Comparison of ENCODE assay signal across 17 mouse cellular contexts in genomic region chr12:70277071-70277939, GRCm38 (mm10). TPM values are rescaled to one million over a fixed set of nuclear protein-coding genes. Genes with fewer than 3 reads are reported as not detected.
A peak's percentile ranks its signal among the peaks of the same experiment; 100 is the strongest.
DNase-seq lines count a peak whose midpoint lies in the region; ATAC-seq and TF ChIP-seq lines count a peak whose summit lies in the region.
"Had no signal": no experiment of that assay in that cellular context is flagged by ENCODE, and none has a peak within 500 bp of the region (broad histone marks: within the 10 kb centered on the region; RNA-seq: fewer than 3 reads in every experiment).

No protein-coding gene starts in this region.

- H3K27me3 ChIP-seq in megakaryocyte, embryonic 14.5 days (replicated peaks): peaks cover 24% of the 10 kb centered on the region
- no peaks in the 10 kb centered on the region for H3K27me3 ChIP-seq in forebrain, postnatal 0 days (ENCODE audit: insufficient read depth, low read length)
- H3K27me3 ChIP-seq: embryonic facial prominence, embryonic 13.5 days; heart, embryonic 13.5 days; hindbrain, embryonic 12.5 days had no signal

- H3K4me1 ChIP-seq in megakaryocyte, embryonic 14.5 days: no peaks in the 10 kb centered on the region
- H3K4me1 ChIP-seq in forebrain, postnatal 0 days (ENCODE audit: insufficient read depth): peaks cover 5% of the 10 kb centered on the region; the same call in 1 of the 2 replicates
- H3K4me1 ChIP-seq: embryonic facial prominence, embryonic 13.5 days had no signal

- no peak overlapping the region for H3K4me2 ChIP-seq in forebrain, postnatal 0 days (ENCODE audit: low read depth)
- H3K4me2 ChIP-seq: embryonic facial prominence, embryonic 13.5 days; heart, embryonic 13.5 days; hindbrain, embryonic 12.5 days had no signal

- no peak for ATAC-seq in megakaryocyte, adult 5-6 weeks (ENCODE audit: poor library complexity, severe bottlenecking)
- peak; percentile 60 for ATAC-seq in forebrain, postnatal 0 days
- ATAC-seq: activated CD4-positive, CD25-positive, alpha-beta regulatory T cell, adult 4 months had no signal

- WGBS in forebrain, postnatal 0 days: 52% methylated on average over 12 of the region's 12 CpGs

- no peak for TF ChIP-seq POLR2A in brain, embryonic 14.5 days (IDR thresholded peaks at IDR 0.05; ENCODE audit: borderline replicate concordance, extremely low read depth, insufficient read depth, insufficient read length, poor library complexity, severe bottlenecking)

- TF ChIP-seq CTCF in brain, embryonic 14.5 days (IDR thresholded peaks at IDR 0.05; ENCODE audit: borderline replicate concordance, extremely low read depth, insufficient read depth, insufficient read length): no peak
- TF ChIP-seq CTCF in forebrain, postnatal 0 days (IDR thresholded peaks at IDR 0.05; ENCODE audit: low read depth): no peak

- H3K27ac ChIP-seq in forebrain, postnatal 0 days (ENCODE audit: low read depth, low read length): peak overlapping the region; percentile 45; the same call in 1 of the 2 replicates
- H3K27ac ChIP-seq: embryonic facial prominence, embryonic 13.5 days; hindbrain, embryonic 12.5 days had no signal

- intact Hi-C loops in heart, postnatal 25 days (cut with DNase I): no loop called here

- DNase-seq in heart, adult 11 months: peak; percentile 44
- DNase-seq in heart, postnatal 25 days (ENCODE audit: low spot score): no peak
- DNase-seq in brain, embryonic 14.5 days (ENCODE audit: low read depth): peak; percentile 67
- peak; percentile 19 for DNase-seq in forebrain, postnatal 0 days
- DNase-seq in lung, postnatal 10 days: no peak
- DNase-seq: adrenal gland, postnatal 36 days; gastrocnemius, postnatal 25 days; left cerebral cortex, postnatal 4 days; lung, adult 18-20 months; spleen, adult 18-20 months; thymus, postnatal 25 days had no signal

- no peaks in the 10 kb centered on the region for H3K36me3 ChIP-seq in megakaryocyte, embryonic 14.5 days (replicated peaks; ENCODE audit: low read length)
- H3K36me3 ChIP-seq in forebrain, postnatal 0 days (ENCODE audit: insufficient read depth): peaks cover 25% of the 10 kb centered on the region
- H3K36me3 ChIP-seq: embryonic facial prominence, embryonic 13.5 days; heart, embryonic 13.5 days had no signal

- H3K9me3 ChIP-seq in megakaryocyte, embryonic 14.5 days: no peaks in the 10 kb centered on the region
- H3K9me3 ChIP-seq in forebrain, postnatal 0 days (ENCODE audit: low read length): no peaks in the 10 kb centered on the region
- H3K9me3 ChIP-seq: embryonic facial prominence, embryonic 13.5 days; heart, embryonic 13.5 days; hindbrain, embryonic 12.5 days had no signal

- no peak overlapping the region for H3K9ac ChIP-seq in forebrain, postnatal 0 days
- H3K9ac ChIP-seq: embryonic facial prominence, embryonic 13.5 days; heart, embryonic 13.5 days; hindbrain, embryonic 12.5 days had no signal

- H3K4me3 ChIP-seq in megakaryocyte, embryonic 14.5 days (replicated peaks): peak overlapping the region; percentile 46
- H3K4me3 ChIP-seq in forebrain, postnatal 0 days (ENCODE audit: low read depth, low read length): no peak overlapping the region
- H3K4me3 ChIP-seq: embryonic facial prominence, embryonic 13.5 days; heart, embryonic 13.5 days; hindbrain, embryonic 12.5 days had no signal

RNA-seq across cellular contexts. Expression of gene Pygl, which starts 46.0 kb away (rescaled TPM):
- 1 to 10 TPM; 3.9 to 5.7 TPM for total RNA-seq in heart, postnatal 25 days (2021)
- 1.8 and 35.0 TPM in 2 replicates for polyA plus RNA-seq in megakaryocyte, embryonic 14.5 days (2012; ENCODE audit: insufficient read depth, low replicate concordance)
- 185 and 188 TPM in 2 replicates for total RNA-seq in megakaryocyte, adult 5-6 weeks (2015)
- total RNA-seq in megakaryocyte, adult 5-6 weeks (2017): 329 and 344 TPM in 2 replicates
- polyA plus RNA-seq in brain, embryonic 14.5 days (2012; rRNA removed): 5.0 and 6.6 TPM in 2 replicates
- 5.7 and 8.2 TPM in 2 replicates for total RNA-seq in forebrain, postnatal 0 days (2014; rRNA removed)
- polyA plus RNA-seq in forebrain, postnatal 0 days (2015; fragmentation: Nextera tagmentation; extraction: Ambion mirVana): 5.6 and 6.3 TPM in 2 replicates

Comparison
In these comparisons a context has a peak if more than half of its experiments do, and no peak if none do; other contexts are left out.
1. DNase-seq: peak in heart, adult 11 months (single experiment), brain, embryonic 14.5 days (single experiment) and forebrain, postnatal 0 days (single experiment); none in heart, postnatal 25 days (single experiment) and lung, postnatal 10 days (single experiment).
2. RNA of gene Pygl, which starts 46.0 kb away (total RNA-seq): 185 to 344 TPM in megakaryocyte, adult 5-6 weeks; 5.7 to 8.2 TPM in forebrain, postnatal 0 days and 3.9 to 5.7 TPM in heart, postnatal 25 days; every median in the first group is over 10 times any median in the second.